Mouse (Mus musculus) layer of hippocampus, adult 6 months (tissue): ENCODE measurements around the gene Fli1. TPM values are rescaled to one million over a fixed set of nuclear protein-coding genes. Genes with fewer than 3 reads are reported as not detected.

Experiments
- long read RNA-seq, 2 experiments: library from polyadenylated mRNA; unstranded; transcript quantifications; one replicate each; pipeline ENCODE4 v2.0.0; 2019 to 2020
- polyA plus RNA-seq: library from polyadenylated mRNA; unstranded; fragments of <200 nt; fragmentation: Nextera tagmentation; gene quantifications from 2 replicates; pipeline ENCODE4 v1.2.3, GENCODE M21; 2021

The Fli1 gene
- polyA plus RNA-seq = 2.1 and 2.3 TPM in 2 replicates
- long read RNA-seq, experiment 1, partial matches to known transcripts = 0 of 1 reads
- long read RNA-seq, experiment 1, other reads (novel, unspliced or antisense) = 0 of 1 reads
- long read RNA-seq, experiment 2, transcript Fli1-201 (9 exons, 3,318 nt) = major isoform, 8 of 12 reads
- long read RNA-seq, experiment 2, partial matches to known transcripts = 2 of 12 reads
- long read RNA-seq, experiment 2, other reads (novel, unspliced or antisense) = 2 of 12 reads

DNA sequence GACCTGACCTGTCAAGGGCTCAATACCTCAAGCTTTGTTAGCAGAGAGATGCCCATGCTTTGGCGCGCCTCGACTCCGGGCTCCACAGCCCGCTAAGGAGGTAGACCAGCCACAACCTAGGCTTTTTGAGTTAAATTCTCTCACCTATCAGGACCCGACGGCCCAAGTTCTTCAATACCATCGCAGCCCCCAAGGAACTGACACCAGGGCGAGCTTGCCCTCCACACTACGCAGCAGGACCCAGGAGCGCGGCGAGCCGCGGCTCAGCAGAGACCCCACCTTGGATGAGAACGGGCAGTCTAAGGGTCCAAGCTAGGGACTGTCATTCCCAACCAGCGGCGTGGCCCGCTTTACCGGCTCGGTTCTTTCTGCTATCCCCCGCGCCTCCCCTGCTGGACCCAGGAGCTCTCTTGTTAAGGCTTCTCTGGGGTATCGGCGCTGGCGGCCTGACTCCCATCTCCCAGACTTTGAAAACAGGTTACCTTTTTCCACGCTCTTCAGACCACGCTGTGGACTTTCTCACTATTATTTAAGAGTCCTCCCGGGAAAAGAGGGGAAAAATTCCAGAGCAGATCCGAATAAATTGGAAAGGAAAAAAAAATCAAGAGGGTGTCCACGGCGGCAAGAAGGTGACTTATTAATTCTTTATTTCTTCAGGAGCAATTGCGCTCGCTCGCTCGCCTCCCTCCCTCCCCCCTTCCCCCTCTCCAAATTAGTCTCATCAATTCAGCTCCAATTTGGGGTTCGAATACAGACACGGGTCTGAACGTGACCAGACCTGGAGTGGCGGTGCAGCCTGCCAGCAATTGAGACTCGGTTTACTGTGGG is at the start of gene Fli1:
Gene Fli1 (minus strand): TSS at position 650 of the 828 bp plus-strand sequence.

Other genes with a start within 250 kb of the Fli1 start
- gene Kcnj5, start 198.5 kb downstream of the Fli1 start, polyA plus RNA-seq = 0.05 and 0.09 TPM in 2 replicates
- not detected in 2 replicates for gene Kcnj1, start 170.4 kb downstream of the Fli1 start, polyA plus RNA-seq
- gene Ets1, start 93.4 kb upstream of the Fli1 start, polyA plus RNA-seq = 4.6 and 6.5 TPM in 2 replicates